Mouse (Mus musculus) heart, embryonic 11.5 days (tissue): Measurements from ENCODE around the gene Rab7b. TPM values are rescaled to one million over a fixed set of nuclear protein-coding genes. Genes with fewer than 3 reads are reported as not detected.
A peak's percentile ranks its signal among the peaks of the same experiment; 100 is the strongest.

Source experiments
- ATAC-seq: fragments of 200-750 bp; cut with Nextera tagmentation; replicated peaks from 2 replicates; pipeline ENCODE4 v1.8.0; 2017; ENCODE audit warnings: moderate library complexity; ENCODE audit not compliant: insufficient number of reproducible peaks, low FRiP score, low TSS enrichment
- H3K27ac ChIP-seq: fragments of 300-500 bp; sonication (generic); 2 replicates; pipeline ENCODE4 v1.5.1; 2014; ENCODE audit warnings: mild to moderate bottlenecking, low read depth, low read length
- H3K27me3 ChIP-seq: fragments of 300-500 bp; sonication (generic); 2 replicates; pipeline ENCODE4 v1.6.1; 2014; ENCODE audit warnings: mild to moderate bottlenecking, low read length, mixed read lengths; ENCODE audit not compliant: control insufficient read depth, insufficient read depth
- H3K36me3 ChIP-seq: fragments of 300-500 bp; sonication (generic); 2 replicates; pipeline ENCODE4 v1.6.1; 2014; ENCODE audit warnings: mild to moderate bottlenecking, low read length, moderate library complexity, mixed read lengths; ENCODE audit not compliant: control insufficient read depth, insufficient read depth
- H3K4me1 ChIP-seq: fragments of 300-500 bp; sonication (generic); 2 replicates; pipeline ENCODE4 v1.6.1; 2014; ENCODE audit warnings: low read length; ENCODE audit not compliant: control insufficient read depth, insufficient read depth
- H3K4me2 ChIP-seq: fragments of 300-500 bp; sonication (generic); 2 replicates; pipeline ENCODE4 v1.6.1; 2014; ENCODE audit warnings: mild to moderate bottlenecking, moderate library complexity
- H3K4me3 ChIP-seq: fragments of 300-500 bp; sonication (generic); 2 replicates; pipeline ENCODE4 v1.5.1; 2014; ENCODE audit warnings: low read depth, low read length
- H3K9ac ChIP-seq: fragments of 300-500 bp; sonication (generic); 2 replicates; pipeline ENCODE4 v1.6.1; 2014; ENCODE audit warnings: mild to moderate bottlenecking, low read depth, low read length, moderate library complexity
- H3K9me3 ChIP-seq: fragments of 300-500 bp; sonication (generic); replicated peaks from 2 replicates; pipeline ENCODE4 v1.6.1; 2016; ENCODE audit warnings: low read length; ENCODE audit not compliant: control insufficient read depth
- WGBS: fragments of 180-500 bp; shearing (Covaris S2); extraction: QIAGEN DNeasy Blood & Tissue Kit; methylation state at CpG from one replicate; pipeline ENCODE4 v1.1.7; 2014; ENCODE audit not compliant: insufficient replicate concordance; 5-methylcytosine and 5-hydroxymethylcytosine counted together
- polyA plus RNA-seq: library from polyadenylated mRNA; unstranded; fragments of >200 nt; fragmentation: Nextera tagmentation; extraction: Ambion mirVana; gene quantifications from 2 replicates; pipeline ENCODE4 v1.2.1, GENCODE M21; 2014

Rab7b gene
- polyA plus RNA-seq, 1 experiment from 2014 or later: 1.4 TPM

GRCm38 (mm10) chr1:131699642-131700041 lies 11.1 kb downstream of the Rab7b start:
- Histone ChIP-seq H3K9me3 (no peaks in the 10 kb centered on the region), H3K4me3 (no peak overlapping the region), H3K27ac (no peak overlapping the region), H3K4me2 (no peak overlapping the region), H3K4me1 (peaks cover 4% of the 10 kb centered on the region; the same call in 1 of the 2 replicates), H3K36me3 (no peaks in the 10 kb centered on the region), H3K9ac (no peak overlapping the region), H3K27me3 (no peaks in the 10 kb centered on the region)
- ATAC-seq: no peak
- WGBS: 76% methylated on average over 4 of the region's 4 CpGs

- Histone ChIP-seq H3K9me3 (no peaks in the 10 kb centered on the region), H3K4me3 (no peak overlapping the region), H3K36me3 (no peaks in the 10 kb centered on the region), H3K27me3 (no peaks in the 10 kb centered on the region), H3K9ac (no peak overlapping the region), H3K27ac (no peak overlapping the region), H3K4me1 (peaks cover 4% of the 10 kb centered on the region; the same call in 1 of the 2 replicates), H3K4me2 (no peak overlapping the region)
- WGBS: 72% methylated on average over 5 of the region's 5 CpGs
- ATAC-seq: no peak
Observed at GRCm38 (mm10) chr1:131700447-131700846, 12.0 kb downstream of the Rab7b start.

- no peak overlapping the region for H3K4me3 ChIP-seq
- no peak overlapping the region for H3K27ac ChIP-seq
- H3K27me3 ChIP-seq: no peaks in the 10 kb centered on the region
- no peak for ATAC-seq
- no peak overlapping the region for H3K4me2 ChIP-seq
- no peaks in the 10 kb centered on the region for H3K36me3 ChIP-seq
- H3K4me1 ChIP-seq: peaks cover 4% of the 10 kb centered on the region; the same call in 1 of the 2 replicates
- H3K9ac ChIP-seq: no peak overlapping the region
- no peaks in the 10 kb centered on the region for H3K9me3 ChIP-seq
- WGBS: 85% methylated on average over 5 of the region's 5 CpGs
Observed at GRCm38 (mm10) chr1:131701391-131701790, 12.9 kb downstream of the Rab7b start.

GRCm38 (mm10) chr1:131702094-131702766 lies 13.7 kb downstream of the Rab7b start:
- H3K36me3 ChIP-seq: no peaks in the 10 kb centered on the region
- H3K9me3 ChIP-seq: no peaks in the 10 kb centered on the region
- no peaks in the 10 kb centered on the region for H3K27me3 ChIP-seq
- no peak for ATAC-seq
- H3K4me1 ChIP-seq: peaks cover 4% of the 10 kb centered on the region; the same call in 1 of the 2 replicates
- 31% methylated on average over 8 of the region's 8 CpGs for WGBS
- H3K9ac ChIP-seq: no peak overlapping the region
- H3K4me3 ChIP-seq: no peak overlapping the region
- H3K27ac ChIP-seq: no peak overlapping the region
- peak overlapping the region; percentile 37 for H3K4me2 ChIP-seq

GRCm38 (mm10) chr1:131703482-131703881 lies 15.0 kb downstream of the Rab7b start:
- H3K4me3 ChIP-seq: no peak overlapping the region
- WGBS: 81% methylated on average over 2 of the region's 2 CpGs
- no peak for ATAC-seq
- no peak overlapping the region for H3K27ac ChIP-seq
- H3K27me3 ChIP-seq: no peaks in the 10 kb centered on the region
- H3K4me1 ChIP-seq: peaks cover 4% of the 10 kb centered on the region; the same call in 1 of the 2 replicates
- no peaks in the 10 kb centered on the region for H3K9me3 ChIP-seq
- no peaks in the 10 kb centered on the region for H3K36me3 ChIP-seq
- no peak overlapping the region for H3K4me2 ChIP-seq
- H3K9ac ChIP-seq: no peak overlapping the region

GRCm38 (mm10) chr1:131708338-131708737 lies 19.8 kb downstream of the Rab7b start:
- H3K36me3 ChIP-seq: no peaks in the 10 kb centered on the region
- no peak overlapping the region for H3K4me3 ChIP-seq
- no peaks in the 10 kb centered on the region for H3K4me1 ChIP-seq
- no peak overlapping the region for H3K9ac ChIP-seq
- no peak for ATAC-seq
- WGBS: 20% methylated on average over 4 of the region's 4 CpGs
- no peaks in the 10 kb centered on the region for H3K27me3 ChIP-seq
- no peak overlapping the region for H3K4me2 ChIP-seq
- H3K9me3 ChIP-seq: no peaks in the 10 kb centered on the region
- H3K27ac ChIP-seq: no peak overlapping the region

- H3K9me3 ChIP-seq: no peaks in the 10 kb centered on the region
- H3K36me3 ChIP-seq: no peaks in the 10 kb centered on the region
- no peak overlapping the region for H3K27ac ChIP-seq
- H3K4me1 ChIP-seq: 0 out of 2 replicates have a peak, but pooled peaks cover 4% of the 10 kb centered on the region
- no peaks in the 10 kb centered on the region for H3K27me3 ChIP-seq
- no peak for ATAC-seq
- no peak overlapping the region for H3K9ac ChIP-seq
- no peak overlapping the region for H3K4me2 ChIP-seq
- H3K4me3 ChIP-seq: no peak overlapping the region
- WGBS: 67% methylated on average over 10 of the region's 10 CpGs
Observed at GRCm38 (mm10) chr1:131711518-131711917, 23.0 kb downstream of the Rab7b start.

GRCm38 (mm10) chr1:131712386-131712785 lies 23.9 kb downstream of the Rab7b start:
- Histone ChIP-seq H3K9ac (no peak overlapping the region), H3K27me3 (no peaks in the 10 kb centered on the region), H3K9me3 (no peaks in the 10 kb centered on the region), H3K4me2 (no peak overlapping the region), H3K36me3 (no peaks in the 10 kb centered on the region), H3K27ac (no peak overlapping the region), H3K4me3 (no peak overlapping the region), H3K4me1 (0 out of 2 replicates have a peak, but pooled peaks cover 4% of the 10 kb centered on the region)
- 17% methylated on average over 2 of the region's 2 CpGs for WGBS
- ATAC-seq: peak; percentile 32; the same call in 1 of the 2 replicates
